Mouse (Mus musculus): ENCODE measurements around the gene Rab25.

GRCm38 (mm10) chr3:88521803-88522331, 26.2 kb downstream of the Rab25 start:
- TF ChIP-seq CTCF (conservative IDR thresholded peaks at IDR 0.05; ENCODE audit: low read length): peak; percentile 95
- TF ChIP-seq POU5F1 (IDR thresholded peaks at IDR 0.05; ENCODE audit: borderline replicate concordance, low read length): no peak
- no peak for TF ChIP-seq NANOG (IDR thresholded peaks at IDR 0.05; ENCODE audit: borderline replicate concordance, low read length)

All from E14TG2a.4 (cell line).